Mouse (Mus musculus): ENCODE results near the gene Sec61a1. TPM values are rescaled to one million over a fixed set of nuclear protein-coding genes. Genes with fewer than 3 reads are reported as not detected.

Gene Sec61a1
- polyA plus RNA-seq (2015; fragmentation: Nextera tagmentation; extraction: Ambion mirVana), result 169 and 170 TPM in 2 replicates

GRCm38 (mm10) chr6:88518404-88519263 is at the start of gene Sec61a1:
Sec61a1 (minus strand) TSS chr6:88518905.
- Histone ChIP-seq H3K4me3 (peak within 1 kb of the TSS; percentile 73), H3K4me2 (peak within 1 kb of the TSS; percentile 81), H3K36me3 (replicated peaks) (peaks cover 15% of the 10 kb centered on the region), H3K9me3 (no peaks in the 10 kb centered on the region), H3K4me1 (peaks cover 26% of the 10 kb centered on the region), H3K9ac (peak within 1 kb of the TSS; percentile 91), H3K27ac (peak within 1 kb of the TSS; percentile 91), H3K27me3 (replicated peaks) (no peaks in the 10 kb centered on the region)
- WGBS, result under 1% methylated on average over 75 of the region's 80 CpGs
- ATAC-seq (replicated peaks), result peak; percentile 98

DNA sequence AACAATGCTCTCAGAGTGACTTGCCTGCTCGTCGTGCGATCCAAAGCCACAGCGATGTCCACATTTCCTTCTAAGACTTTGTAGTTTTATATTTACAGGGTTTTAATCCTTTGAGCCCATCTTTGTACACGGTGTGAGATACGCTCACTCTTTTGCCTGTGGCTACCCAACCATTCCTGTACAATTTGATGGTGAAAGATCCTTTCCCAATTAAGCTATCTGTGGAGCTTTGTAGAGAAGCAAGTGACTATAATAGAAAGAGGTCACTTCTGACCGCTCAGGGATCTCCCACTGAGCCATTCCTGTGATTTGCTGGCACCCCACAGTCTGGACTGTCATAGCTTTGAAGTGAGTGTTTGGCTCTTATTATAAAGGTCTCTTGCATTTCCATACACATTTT is 48.0 kb upstream of the Sec61a1 start:
- 8% methylated on average over 7 of the region's 7 CpGs for WGBS
- Histone ChIP-seq H3K4me1 (peaks cover 8% of the 10 kb centered on the region; the same call in 1 of the 2 replicates), H3K4me2 (no peak overlapping the region)

DNA sequence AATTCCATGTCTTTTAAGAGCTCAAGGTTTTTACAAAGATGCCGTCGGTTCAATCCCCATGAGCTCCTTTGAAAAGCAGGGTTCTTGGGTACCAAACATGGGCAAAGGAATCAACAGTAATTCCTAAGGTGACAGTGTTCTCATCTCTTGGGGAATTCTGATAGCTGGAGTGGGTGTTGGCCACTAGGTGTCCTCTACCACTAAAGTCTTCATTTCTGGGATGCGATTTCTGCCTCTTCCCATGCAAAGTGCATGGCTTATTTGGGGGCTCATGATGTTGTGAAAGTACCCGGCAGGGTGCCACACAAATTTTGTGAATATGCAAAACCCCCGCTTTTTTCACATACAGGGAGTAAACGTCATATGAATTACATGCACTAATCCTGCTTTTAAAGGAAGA is 46.3 kb upstream of the Sec61a1 start:
- no peak overlapping the region for H3K9ac ChIP-seq
- H3K27ac ChIP-seq, result no peak overlapping the region
- H3K4me2 ChIP-seq, result no peak overlapping the region
- H3K9me3 ChIP-seq, result no peaks in the 10 kb centered on the region
- peaks cover 8% of the 10 kb centered on the region; the same call in 1 of the 2 replicates for H3K4me1 ChIP-seq
- H3K36me3 ChIP-seq (replicated peaks), result no peaks in the 10 kb centered on the region
- no peak for ATAC-seq (replicated peaks)
- H3K4me3 ChIP-seq, result no peak overlapping the region
- H3K27me3 ChIP-seq (replicated peaks), result peaks cover 19% of the 10 kb centered on the region
- WGBS, result 36% methylated on average over 6 of the region's 6 CpGs

More for the DNA sequence above, 48.0 kb upstream of the Sec61a1 start:
- no peak overlapping the region for H3K27ac ChIP-seq
- H3K4me3 ChIP-seq, result no peak overlapping the region
- H3K9ac ChIP-seq, result no peak overlapping the region
- H3K9me3 ChIP-seq, result no peaks in the 10 kb centered on the region
- no peaks in the 10 kb centered on the region for H3K36me3 ChIP-seq (replicated peaks)
- peaks cover 19% of the 10 kb centered on the region for H3K27me3 ChIP-seq (replicated peaks)
- peak; percentile 14; the same call in 1 of the 2 replicates for ATAC-seq (replicated peaks)

GRCm38 (mm10) chr6:88560156-88560555 is 41.5 kb upstream of the Sec61a1 start:
- no peak overlapping the region for H3K9ac ChIP-seq
- no peaks in the 10 kb centered on the region for H3K9me3 ChIP-seq
- H3K4me2 ChIP-seq, result no peak overlapping the region
- 88% methylated on average over 4 of the region's 4 CpGs for WGBS
- no peak overlapping the region for H3K27ac ChIP-seq
- no peak overlapping the region for H3K4me3 ChIP-seq
- H3K27me3 ChIP-seq (replicated peaks), result 0 out of 2 replicates have a peak, but pooled peaks cover 4% of the 10 kb centered on the region
- no peaks in the 10 kb centered on the region for H3K36me3 ChIP-seq (replicated peaks)
- H3K4me1 ChIP-seq, result no peaks in the 10 kb centered on the region
- no peak for ATAC-seq (replicated peaks)

DNA sequence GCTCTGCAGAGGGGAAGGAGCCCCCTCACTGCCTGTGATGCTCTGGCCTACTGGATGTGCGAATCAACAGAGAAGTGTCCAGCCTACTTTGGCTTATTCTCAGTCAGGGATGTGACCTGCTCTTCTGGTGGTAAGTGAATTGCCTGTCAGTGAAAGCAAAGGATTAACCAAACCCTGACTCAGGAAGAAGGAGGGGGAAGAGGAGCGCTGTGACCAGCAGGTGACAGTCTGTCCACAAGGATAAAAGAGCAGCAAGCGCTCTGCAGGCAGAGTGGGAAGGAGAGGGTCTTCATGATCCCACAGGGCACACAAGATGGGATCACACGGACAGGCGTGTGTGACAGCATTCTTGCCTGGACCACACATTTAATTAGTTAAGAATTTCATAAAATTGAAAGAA is 41.0 kb upstream of the Sec61a1 start:
- 0 out of 2 replicates have a peak, but pooled peaks cover 3% of the 10 kb centered on the region for H3K27me3 ChIP-seq (replicated peaks)
- no peaks in the 10 kb centered on the region for H3K36me3 ChIP-seq (replicated peaks)
- H3K4me1 ChIP-seq, result no peaks in the 10 kb centered on the region
- 20% methylated on average over 5 of the region's 5 CpGs for WGBS
- no peak for ATAC-seq (replicated peaks)
- H3K4me2 ChIP-seq, result no peak overlapping the region
- H3K4me3 ChIP-seq, result no peak overlapping the region
- no peak overlapping the region for H3K9ac ChIP-seq
- no peaks in the 10 kb centered on the region for H3K9me3 ChIP-seq
- H3K27ac ChIP-seq, result no peak overlapping the region

DNA sequence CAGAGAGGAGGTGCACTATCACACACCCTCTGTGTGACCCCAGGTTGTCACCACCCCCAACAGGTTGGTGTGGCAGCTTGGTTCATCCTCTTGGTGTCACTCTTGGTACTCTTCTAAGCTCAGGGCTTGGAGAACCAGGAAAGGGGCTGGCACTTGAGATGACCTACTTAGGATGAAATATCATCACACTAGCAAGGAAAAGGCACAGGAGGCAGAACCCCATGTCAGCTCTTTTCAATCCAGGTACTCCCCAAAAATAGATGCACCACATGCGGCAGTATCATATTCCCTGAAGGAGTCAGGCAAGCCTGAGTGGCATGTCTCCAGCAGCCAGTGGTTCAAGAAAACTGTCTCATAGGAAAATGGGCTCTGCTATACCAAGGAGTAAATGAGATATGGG is 39.4 kb upstream of the Sec61a1 start:
- H3K9me3 ChIP-seq, result no peaks in the 10 kb centered on the region
- no peak overlapping the region for H3K4me2 ChIP-seq
- H3K4me3 ChIP-seq, result no peak overlapping the region
- WGBS, result 93% methylated on average over 1 of the region's 1 CpGs
- no peak for ATAC-seq (replicated peaks)
- H3K4me1 ChIP-seq, result no peaks in the 10 kb centered on the region
- no peak overlapping the region for H3K9ac ChIP-seq
- H3K27me3 ChIP-seq (replicated peaks), result no peaks in the 10 kb centered on the region
- no peak overlapping the region for H3K27ac ChIP-seq
- H3K36me3 ChIP-seq (replicated peaks), result no peaks in the 10 kb centered on the region

GRCm38 (mm10) chr6:88557548-88557947 is 38.8 kb upstream of the Sec61a1 start:
- Histone ChIP-seq H3K36me3 (replicated peaks) (no peaks in the 10 kb centered on the region), H3K9ac (no peak overlapping the region), H3K27me3 (replicated peaks) (no peaks in the 10 kb centered on the region), H3K4me2 (no peak overlapping the region), H3K4me3 (no peak overlapping the region), H3K9me3 (no peaks in the 10 kb centered on the region), H3K4me1 (no peaks in the 10 kb centered on the region), H3K27ac (no peak overlapping the region)
- 9% methylated on average over 4 of the region's 4 CpGs for WGBS
- ATAC-seq (replicated peaks), result no peak

- no peak overlapping the region for H3K27ac ChIP-seq
Observed at GRCm38 (mm10) chr6:88549916-88550315, 31.2 kb upstream of the Sec61a1 start.

DNA sequence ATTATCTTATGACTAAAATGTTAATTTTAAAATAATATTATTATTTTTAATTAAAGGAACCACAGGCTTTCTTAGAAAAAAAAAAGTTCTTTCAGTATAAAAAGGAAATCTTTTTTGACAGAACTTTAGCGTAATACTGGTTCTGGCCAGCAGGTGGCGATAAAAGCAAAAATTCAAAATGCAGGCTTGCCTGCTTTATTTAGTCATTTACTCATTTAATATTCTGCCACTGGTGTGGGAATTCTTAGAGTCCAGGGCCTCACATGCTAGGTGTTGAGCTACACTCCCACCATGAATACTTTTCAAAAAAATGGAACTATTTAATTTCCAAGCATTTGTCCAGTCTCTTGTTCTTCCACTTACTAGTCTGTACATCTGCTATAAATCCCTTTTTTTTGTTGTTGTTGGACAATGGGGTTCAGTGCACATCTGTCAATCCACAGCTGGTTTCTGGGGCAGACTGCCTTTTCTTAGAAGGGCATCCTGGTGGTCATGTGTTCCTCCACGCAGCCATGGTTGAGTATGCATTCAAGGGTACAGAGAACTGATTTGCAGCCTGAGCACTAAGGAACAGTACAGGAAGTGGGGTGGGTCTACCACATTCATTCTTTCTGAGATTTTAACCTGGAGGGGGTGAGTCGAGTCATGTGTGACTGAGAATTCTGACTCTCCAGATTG is 30.6 kb upstream of the Sec61a1 start:
- peak; percentile 42; the same call in 1 of the 2 replicates for ATAC-seq (replicated peaks)
- Histone ChIP-seq H3K9ac (no peak overlapping the region), H3K27ac (no peak overlapping the region), H3K36me3 (replicated peaks) (no peaks in the 10 kb centered on the region), H3K4me2 (no peak overlapping the region), H3K27me3 (replicated peaks) (no peaks in the 10 kb centered on the region), H3K4me1 (peaks cover 13% of the 10 kb centered on the region), H3K4me3 (no peak overlapping the region), H3K9me3 (no peaks in the 10 kb centered on the region)
- WGBS, result 22% methylated on average over 4 of the region's 4 CpGs

More at GRCm38 (mm10) chr6:88549916-88550315, 31.2 kb upstream of the Sec61a1 start:
- Histone ChIP-seq H3K4me2 (no peak overlapping the region), H3K9me3 (no peaks in the 10 kb centered on the region), H3K9ac (no peak overlapping the region), H3K27me3 (replicated peaks) (no peaks in the 10 kb centered on the region), H3K4me3 (no peak overlapping the region), H3K36me3 (replicated peaks) (no peaks in the 10 kb centered on the region), H3K4me1 (peaks cover 11% of the 10 kb centered on the region)
- 89% methylated on average over 2 of the region's 2 CpGs for WGBS
- no peak for ATAC-seq (replicated peaks)

- 89% methylated on average over 10 of the region's 10 CpGs for WGBS
Observed at GRCm38 (mm10) chr6:88548405-88549049, 29.8 kb upstream of the Sec61a1 start.

GRCm38 (mm10) chr6:88545397-88545790 is 26.7 kb upstream of the Sec61a1 start:
- 13% methylated on average over 10 of the region's 10 CpGs for WGBS
- ATAC-seq (replicated peaks), result 0 out of 2 replicates have a peak, but pooled peaks have one; percentile 22
- H3K4me3 ChIP-seq, result no peak overlapping the region
- H3K4me2 ChIP-seq, result no peak overlapping the region
- no peaks in the 10 kb centered on the region for H3K9me3 ChIP-seq
- peak overlapping the region; percentile 67 for H3K27ac ChIP-seq
- peaks cover 13% of the 10 kb centered on the region for H3K4me1 ChIP-seq
- no peak overlapping the region for H3K9ac ChIP-seq
- no peaks in the 10 kb centered on the region for H3K27me3 ChIP-seq (replicated peaks)
- no peaks in the 10 kb centered on the region for H3K36me3 ChIP-seq (replicated peaks)

More at GRCm38 (mm10) chr6:88548405-88549049, 29.8 kb upstream of the Sec61a1 start:
- Histone ChIP-seq H3K4me3 (no peak overlapping the region), H3K9me3 (no peaks in the 10 kb centered on the region), H3K36me3 (replicated peaks) (no peaks in the 10 kb centered on the region), H3K4me2 (no peak overlapping the region), H3K9ac (no peak overlapping the region), H3K4me1 (peaks cover 13% of the 10 kb centered on the region), H3K27me3 (replicated peaks) (no peaks in the 10 kb centered on the region), H3K27ac (no peak overlapping the region)
- ATAC-seq (replicated peaks), result no peak
